Mouse (Mus musculus) hindbrain, embryonic 14.5 days (tissue): Measurements from ENCODE around the gene Wnt2b. TPM values are rescaled to one million over a fixed set of nuclear protein-coding genes. Genes with fewer than 3 reads are reported as not detected.

ENCODE experiments used
- ATAC-seq: fragments of 200-750 bp; cut with Nextera tagmentation; 2 replicates; pipeline ENCODE4 v1.8.0; 2017; ENCODE audit warnings: moderate number of reproducible peaks, mild to moderate bottlenecking, moderate TSS enrichment, moderate library complexity; ENCODE audit not compliant: low FRiP score
- DNase-seq: peaks from one replicate; pipeline ENCODE4 v3.0.0-alpha.2; 2015; ENCODE audit warnings: low spot score
- H3K27ac ChIP-seq: fragments of 300-500 bp; sonication (generic); 2 replicates; pipeline ENCODE4 v1.5.1; 2014; ENCODE audit warnings: mild to moderate bottlenecking, moderate library complexity
- H3K27me3 ChIP-seq: fragments of 300-500 bp; sonication (generic); 2 replicates; pipeline ENCODE4 v1.6.1; 2014; ENCODE audit warnings: mild to moderate bottlenecking, low read length, mixed read lengths; ENCODE audit not compliant: control insufficient read depth, insufficient read depth
- H3K36me3 ChIP-seq: fragments of 300-500 bp; sonication (generic); replicated peaks from 2 replicates; pipeline ENCODE4 v1.6.1; 2014; ENCODE audit not compliant: control insufficient read depth, insufficient read depth
- H3K4me1 ChIP-seq: fragments of 300-500 bp; sonication (generic); replicated peaks from 2 replicates; pipeline ENCODE4 v1.6.1; 2014; ENCODE audit warnings: antibody characterized with exemption, low read length, mixed read lengths; ENCODE audit not compliant: control insufficient read depth, insufficient read depth
- H3K4me2 ChIP-seq: fragments of 300-500 bp; sonication (generic); replicated peaks from 2 replicates; pipeline ENCODE4 v1.6.1; 2014; ENCODE audit warnings: mild to moderate bottlenecking, moderate library complexity
- H3K4me3 ChIP-seq: fragments of 300-500 bp; sonication (generic); replicated peaks from 2 replicates; pipeline ENCODE4 v1.5.1; 2014; ENCODE audit warnings: mild to moderate bottlenecking, low read length
- H3K9ac ChIP-seq: fragments of 300-500 bp; sonication (generic); 2 replicates; pipeline ENCODE4 v1.6.1; 2014
- H3K9me3 ChIP-seq: fragments of 300-500 bp; sonication (generic); 2 replicates; pipeline ENCODE4 v1.6.1; 2016; ENCODE audit warnings: low read length; ENCODE audit not compliant: control insufficient read depth
- WGBS: fragments of 180-500 bp; shearing (Covaris S2); extraction: QIAGEN DNeasy Blood & Tissue Kit; methylation state at CpG from one replicate; pipeline ENCODE4 v1.1.7; 2014; 5-methylcytosine and 5-hydroxymethylcytosine counted together
- polyA plus RNA-seq: library from polyadenylated mRNA; unstranded; fragments of >200 nt; fragmentation: Nextera tagmentation; extraction: Ambion mirVana; gene quantifications from 2 replicates; pipeline ENCODE4 v1.2.1, GENCODE M21; 2014

Wnt2b gene
- polyA plus RNA-seq, 1 experiment from 2014 or later, result 1.2 TPM

DNA sequence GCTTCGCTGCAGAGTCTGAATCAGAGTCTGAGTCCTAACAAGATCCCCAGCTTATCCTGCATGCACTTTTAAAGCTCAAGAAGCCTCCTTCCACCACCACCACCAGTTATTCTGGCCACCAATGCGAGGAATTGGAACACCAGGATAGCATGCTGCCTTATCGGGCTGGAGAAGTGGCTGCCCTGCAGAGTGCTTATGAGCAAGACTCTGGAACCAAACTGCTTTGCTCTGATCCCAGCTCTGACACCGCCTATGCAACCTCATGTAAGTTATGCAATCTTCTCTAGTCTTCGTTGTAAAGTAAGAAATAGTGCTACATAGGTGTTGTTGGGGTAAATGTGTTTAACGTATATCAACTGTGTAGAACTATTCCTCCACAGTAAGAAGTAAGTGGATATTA, 32.3 kb downstream of the Wnt2b start:
- Histone ChIP-seq H3K27ac (no peak overlapping the region), H3K9me3 (no peaks in the 10 kb centered on the region), H3K9ac (no peak overlapping the region), H3K4me1 (no peaks in the 10 kb centered on the region), H3K36me3 (peaks cover 27% of the 10 kb centered on the region), H3K4me3 (no peak overlapping the region), H3K4me2 (no peak overlapping the region), H3K27me3 (no peaks in the 10 kb centered on the region)
- WGBS, result 95% methylated on average over 6 of the region's 6 CpGs
- ATAC-seq, result no peak
- no peak for DNase-seq

DNA sequence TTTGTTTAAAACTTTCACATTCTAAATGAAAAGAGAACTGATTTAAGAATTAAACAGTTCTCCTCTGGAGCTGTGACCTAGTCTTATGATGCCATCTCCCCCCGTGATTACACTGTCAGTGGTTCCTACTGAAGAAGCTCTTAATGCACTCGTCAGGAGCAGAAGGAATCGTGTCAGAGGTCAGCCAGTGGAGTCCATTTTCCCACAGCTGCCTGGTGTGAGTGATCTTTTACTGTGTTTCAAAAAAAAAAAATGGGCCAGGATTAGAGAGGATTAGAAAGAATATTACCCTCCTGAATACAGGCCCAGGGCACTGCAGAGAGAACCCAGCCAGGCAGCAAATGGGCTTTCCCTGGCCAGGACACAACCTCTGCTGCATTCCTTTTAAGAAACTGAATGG, 46.7 kb downstream of the Wnt2b start:
- 39% methylated on average over 3 of the region's 3 CpGs for WGBS
- Histone ChIP-seq H3K4me1 (no peaks in the 10 kb centered on the region), H3K9ac (no peak overlapping the region), H3K27ac (no peak overlapping the region), H3K4me2 (no peak overlapping the region), H3K36me3 (peaks cover 25% of the 10 kb centered on the region), H3K4me3 (no peak overlapping the region), H3K27me3 (no peaks in the 10 kb centered on the region), H3K9me3 (no peaks in the 10 kb centered on the region)
- no peak for DNase-seq
- no peak for ATAC-seq

DNA sequence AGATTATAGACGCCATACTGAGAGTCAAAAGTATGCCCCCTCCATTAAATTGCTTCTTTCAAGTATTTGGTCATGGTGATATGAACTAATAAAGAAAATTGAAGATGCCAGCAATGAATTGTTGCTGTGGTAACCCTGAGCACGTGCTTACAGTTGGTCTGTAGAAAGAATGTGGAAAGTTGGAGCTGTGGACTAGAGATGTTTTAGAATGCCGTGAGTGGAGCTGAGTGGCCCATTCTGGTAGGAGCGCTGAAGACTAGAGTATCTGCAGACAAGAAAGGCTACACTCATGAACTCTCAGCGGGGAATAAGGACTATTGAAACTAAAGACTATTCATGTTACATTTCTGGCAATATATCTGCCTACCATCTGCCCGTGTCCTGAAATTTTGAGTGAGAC, 52.5 kb downstream of the Wnt2b start:
- H3K4me3 ChIP-seq, result no peak overlapping the region
- H3K4me2 ChIP-seq, result no peak overlapping the region
- no peak overlapping the region for H3K9ac ChIP-seq
- H3K9me3 ChIP-seq, result no peaks in the 10 kb centered on the region
- H3K36me3 ChIP-seq, result peaks cover 31% of the 10 kb centered on the region
- DNase-seq (no peak), ATAC-seq (no peak)
- no peaks in the 10 kb centered on the region for H3K4me1 ChIP-seq
- no peaks in the 10 kb centered on the region for H3K27me3 ChIP-seq
- 83% methylated on average over 6 of the region's 6 CpGs for WGBS
- no peak overlapping the region for H3K27ac ChIP-seq

DNA sequence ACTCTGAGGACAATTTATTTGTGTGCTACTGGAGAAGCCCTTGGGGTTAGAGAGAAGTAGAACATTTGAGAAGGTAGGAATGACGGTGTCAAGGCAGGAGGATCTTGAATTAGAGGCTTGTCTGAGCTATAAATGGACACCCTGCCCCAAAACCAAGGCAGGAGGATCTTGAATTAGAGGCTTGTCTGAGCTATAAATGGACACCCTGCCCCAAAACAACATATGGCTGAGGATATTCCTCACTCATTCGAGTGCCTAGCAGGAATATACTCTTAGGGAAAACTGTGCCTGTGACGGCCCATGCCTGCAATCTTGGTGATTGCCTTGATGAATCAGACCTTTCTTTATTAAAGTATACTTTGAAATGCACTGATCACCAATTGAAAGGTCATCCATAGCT, 55.7 kb downstream of the Wnt2b start:
- DNase-seq (no peak), ATAC-seq (no peak)
- Histone ChIP-seq H3K9ac (no peak overlapping the region), H3K27me3 (no peaks in the 10 kb centered on the region), H3K9me3 (no peaks in the 10 kb centered on the region), H3K36me3 (peaks cover 42% of the 10 kb centered on the region), H3K4me1 (no peaks in the 10 kb centered on the region), H3K4me2 (no peak overlapping the region), H3K27ac (no peak overlapping the region), H3K4me3 (no peak overlapping the region)
- WGBS, result 89% methylated on average over 3 of the region's 3 CpGs

DNA sequence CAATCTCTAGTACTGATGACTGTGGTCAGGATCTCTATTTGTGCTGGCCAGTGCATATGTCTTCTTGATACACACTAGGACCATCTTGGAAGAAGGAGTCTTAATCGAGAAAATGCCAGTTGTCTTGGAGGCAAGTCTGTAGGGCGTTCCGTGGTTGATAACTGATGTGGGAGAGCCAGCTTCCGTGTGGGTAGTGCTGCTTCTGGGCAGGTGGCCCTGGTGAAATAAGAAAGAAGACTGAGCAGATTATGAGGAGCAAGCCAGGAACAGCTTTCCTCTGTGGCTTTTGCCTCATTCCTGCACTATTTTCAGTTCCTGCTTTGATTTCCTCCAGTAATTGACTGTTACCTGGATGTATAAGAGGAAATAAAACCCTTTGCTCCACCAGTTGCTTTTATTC, 56.3 kb downstream of the Wnt2b start:
- DNase-seq (no peak), ATAC-seq (no peak)
- Histone ChIP-seq H3K27me3 (no peaks in the 10 kb centered on the region), H3K4me1 (no peaks in the 10 kb centered on the region), H3K4me3 (no peak overlapping the region), H3K36me3 (peaks cover 41% of the 10 kb centered on the region), H3K27ac (no peak overlapping the region), H3K9ac (no peak overlapping the region), H3K9me3 (no peaks in the 10 kb centered on the region), H3K4me2 (no peak overlapping the region)
- 95% methylated on average over 4 of the region's 4 CpGs for WGBS

DNA sequence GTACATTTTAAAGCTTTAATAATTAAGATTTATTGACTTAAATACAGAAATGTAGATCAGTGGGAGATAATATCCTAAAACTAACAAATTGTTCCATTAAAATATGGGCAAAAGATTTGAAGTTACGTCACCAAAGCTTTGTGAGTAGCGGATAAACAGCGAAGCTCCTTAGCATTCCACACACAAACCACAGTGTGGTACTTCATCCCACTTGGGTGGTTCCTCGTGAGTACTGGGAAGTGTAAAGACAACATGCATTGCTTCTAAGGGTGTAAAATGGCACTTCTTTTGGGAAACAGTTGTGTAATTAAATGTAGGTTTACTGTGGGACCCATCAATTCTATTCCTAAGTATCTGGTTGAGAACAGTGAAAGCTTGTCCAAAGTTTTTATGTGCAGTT, 60.6 kb downstream of the Wnt2b start:
- 93% methylated on average over 4 of the region's 4 CpGs for WGBS
- H3K4me3 ChIP-seq, result no peak overlapping the region
- H3K4me1 ChIP-seq, result no peaks in the 10 kb centered on the region
- H3K36me3 ChIP-seq, result peaks cover 66% of the 10 kb centered on the region
- no peaks in the 10 kb centered on the region for H3K27me3 ChIP-seq
- H3K9me3 ChIP-seq, result no peaks in the 10 kb centered on the region
- DNase-seq (no peak), ATAC-seq (no peak)
- H3K4me2 ChIP-seq, result no peak overlapping the region
- no peak overlapping the region for H3K9ac ChIP-seq
- no peak overlapping the region for H3K27ac ChIP-seq

DNA sequence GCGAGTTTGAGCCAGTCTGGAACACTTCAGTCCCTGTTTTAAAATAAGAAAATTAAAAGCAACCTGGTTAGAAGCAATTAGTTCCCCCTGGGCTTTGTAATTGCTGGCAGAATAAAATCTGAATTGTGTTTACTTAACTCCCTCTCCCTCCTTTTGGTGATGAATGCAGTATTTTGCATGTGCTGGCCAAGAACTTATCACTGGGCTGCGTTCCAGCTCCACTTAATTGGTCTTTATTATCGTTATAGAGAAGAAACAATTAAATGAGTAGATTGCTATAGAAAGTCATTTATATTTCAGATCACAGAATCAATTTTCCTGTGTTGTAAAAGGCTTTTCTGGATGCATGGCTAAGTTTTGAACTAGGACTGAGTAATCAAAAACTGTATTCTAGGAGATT, 65.6 kb downstream of the Wnt2b start:
- Histone ChIP-seq H3K27me3 (no peaks in the 10 kb centered on the region), H3K9ac (no peak overlapping the region), H3K27ac (no peak overlapping the region), H3K4me3 (no peak overlapping the region), H3K36me3 (peaks cover 71% of the 10 kb centered on the region), H3K9me3 (no peaks in the 10 kb centered on the region), H3K4me2 (no peak overlapping the region), H3K4me1 (no peaks in the 10 kb centered on the region)
- no peak for ATAC-seq
- WGBS, result 76% methylated on average over 3 of the region's 3 CpGs
- peak; percentile 36 for DNase-seq

Other genes starting within 250 kb of the Wnt2b start
- gene Ppm1j, start 180.9 kb downstream of the Wnt2b start, polyA plus RNA-seq, result 0.59 and 1.3 TPM in 2 replicates
- gene Fam19a3, start 180.1 kb downstream of the Wnt2b start, polyA plus RNA-seq, result 0.04 and 0.07 TPM in 2 replicates
- gene Rhoc, start 173.5 kb downstream of the Wnt2b start, polyA plus RNA-seq, result 57.7 and 59.6 TPM in 2 replicates
- 6.8 and 7.8 TPM in 2 replicates for gene Mov10, start 143.4 kb downstream of the Wnt2b start, polyA plus RNA-seq
- 34.5 and 35.9 TPM in 2 replicates for gene St7l, start 97.9 kb downstream of the Wnt2b start, polyA plus RNA-seq
- gene Capza1, start 97.4 kb downstream of the Wnt2b start, polyA plus RNA-seq, result 166 and 182 TPM in 2 replicates
- 47.1 and 55.4 TPM in 2 replicates for gene Cttnbp2nl, start 91.2 kb upstream of the Wnt2b start, polyA plus RNA-seq
- not detected in 2 replicates for gene 4930564D02Rik, start 104.9 kb upstream of the Wnt2b start, polyA plus RNA-seq